Mouse (Mus musculus) spleen, adult 12 weeks (tissue): ENCODE results near the gene Gm21887.
"Not testable (repeated sequence)": the region's sequence is repeated elsewhere in the genome, so short reads cannot be mapped to it uniquely, and the experiment has no call there.

Experiments
- DNase-seq: peaks from one replicate; pipeline ENCODE4 v3.0.0; 2022; ENCODE audit warnings: low spot score

The Gm21887 gene

GRCm38 (mm10) chrX:169983401-169984165 lies 25.9 kb upstream of the Gm21887 start:
- DNase-seq: not testable (repeated sequence)

- not testable (repeated sequence) for DNase-seq
Measured at GRCm38 (mm10) chrX:169984331-169984730, 25.1 kb upstream of the Gm21887 start.

GRCm38 (mm10) chrX:169984853-169985252 lies 24.6 kb upstream of the Gm21887 start:
- DNase-seq: not testable (repeated sequence)

DNA sequence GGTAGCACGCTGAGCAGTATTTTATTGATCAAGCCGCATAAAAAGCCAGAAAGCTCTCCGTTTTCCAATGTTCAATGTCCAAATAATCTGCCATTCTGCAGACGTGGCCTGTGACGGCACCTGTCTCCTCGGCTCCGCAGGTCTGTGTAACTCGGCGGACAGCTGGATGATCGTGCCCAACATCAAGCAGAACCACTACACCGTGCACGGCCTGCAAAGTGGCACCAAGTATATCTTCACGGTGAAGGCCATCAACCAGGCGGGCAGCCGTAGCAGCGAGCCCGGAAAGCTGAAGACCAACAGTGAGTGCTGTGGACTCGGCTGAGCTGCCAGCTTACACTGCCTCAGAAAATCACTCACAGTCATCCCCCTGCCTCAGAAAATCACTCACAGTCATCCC lies 23.7 kb upstream of the Gm21887 start:
- not testable (repeated sequence) for DNase-seq

- DNase-seq: peak; percentile 76
Measured at GRCm38 (mm10) chrX:169986519-169987367, 22.7 kb upstream of the Gm21887 start.

- not testable (repeated sequence) for DNase-seq
Measured at GRCm38 (mm10) chrX:169987368-169987837, 22.1 kb upstream of the Gm21887 start.

DNA sequence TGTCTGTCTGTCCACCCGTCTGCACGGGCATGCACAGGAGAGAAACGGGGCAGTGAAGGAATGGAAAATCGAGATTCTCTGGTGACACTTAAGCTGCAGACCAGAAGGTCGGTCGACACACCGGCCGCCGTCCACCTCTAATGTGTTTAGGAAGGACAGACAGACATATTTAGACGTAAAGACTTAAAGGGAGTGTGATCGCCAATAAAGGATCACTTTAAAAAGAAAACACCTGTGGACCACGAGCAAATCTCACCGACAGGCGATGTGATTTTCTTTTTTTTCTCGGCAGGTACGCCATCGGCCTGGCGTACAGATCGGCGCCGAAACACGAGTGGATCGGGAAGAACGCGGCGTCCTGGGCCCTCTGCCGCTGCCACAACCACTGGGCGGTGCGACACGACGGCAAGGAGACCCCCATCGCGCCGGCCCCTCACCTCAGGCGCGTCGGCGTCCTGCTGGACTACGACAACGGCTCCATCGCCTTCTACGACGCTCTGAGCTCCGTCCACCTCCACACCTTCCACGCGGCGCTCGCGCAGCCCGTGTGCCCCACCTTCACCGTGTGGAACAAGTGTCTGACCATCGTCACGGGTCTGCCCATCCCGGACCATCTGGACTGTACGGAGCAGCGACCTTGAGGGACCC lies 20.8 kb upstream of the Gm21887 start:
- not testable (repeated sequence) for DNase-seq

DNA sequence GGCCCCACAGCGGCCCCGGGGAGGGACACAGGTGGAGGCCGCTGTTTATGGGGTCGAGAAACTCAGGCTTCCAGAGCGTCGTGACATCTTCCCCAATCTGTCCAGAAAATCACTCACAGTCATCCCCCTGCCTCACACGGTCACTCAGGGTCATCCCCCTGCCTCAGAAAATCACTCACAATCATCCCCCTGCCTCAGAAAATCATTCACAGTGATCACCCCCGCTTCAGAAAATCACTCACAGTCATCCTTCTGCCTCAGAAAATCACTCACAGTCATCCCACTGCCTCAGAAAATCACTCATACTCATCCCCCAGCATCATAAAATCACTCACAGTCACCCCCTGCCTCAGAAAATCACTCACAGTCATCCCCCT lies 20.3 kb upstream of the Gm21887 start:
- DNase-seq: not testable (repeated sequence)

DNA sequence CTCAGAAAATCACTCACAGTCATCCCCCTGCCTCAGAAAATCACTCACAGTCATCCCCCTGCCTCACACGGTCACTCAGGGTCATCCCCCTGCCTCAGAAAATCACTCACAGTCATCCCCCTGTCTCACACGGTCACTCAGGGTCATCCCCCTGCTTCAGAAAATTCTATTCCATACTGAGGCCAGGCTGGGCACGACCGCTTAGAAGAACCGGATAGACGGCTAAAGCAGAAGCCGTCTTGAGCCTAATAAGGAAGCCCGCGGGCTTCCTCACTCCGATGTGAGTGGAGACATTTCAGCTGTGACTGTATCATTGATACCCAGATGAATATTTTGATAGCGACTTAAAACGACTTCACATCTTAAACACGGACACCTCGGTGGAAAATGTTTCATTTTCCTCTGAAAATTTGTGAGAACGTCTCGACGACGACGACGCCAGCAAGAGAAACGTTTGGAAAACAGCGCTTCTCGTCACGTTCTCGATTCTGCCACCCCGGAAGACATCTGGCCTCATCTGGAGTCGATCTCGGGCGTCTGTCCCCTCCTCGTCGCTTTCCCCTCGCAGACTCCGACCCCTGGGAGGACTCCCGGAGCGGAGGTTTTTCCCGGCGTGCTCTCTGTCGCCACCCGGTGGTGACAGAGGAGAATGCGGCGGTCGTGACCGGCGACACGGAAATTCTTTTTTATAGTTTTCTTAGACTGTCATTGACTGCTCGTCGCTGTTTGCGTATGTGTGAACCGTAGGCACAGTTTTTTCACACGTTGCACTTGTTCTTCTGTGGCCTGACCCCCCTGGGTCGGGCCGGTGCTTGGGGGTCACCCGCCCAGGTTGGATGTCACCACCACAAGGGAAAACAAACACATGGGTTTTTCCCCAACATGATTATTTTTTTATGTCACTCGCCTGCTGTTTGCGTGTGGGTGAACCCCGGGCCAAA lies 19.5 kb upstream of the Gm21887 start:
- DNase-seq: peak; percentile 69

DNA sequence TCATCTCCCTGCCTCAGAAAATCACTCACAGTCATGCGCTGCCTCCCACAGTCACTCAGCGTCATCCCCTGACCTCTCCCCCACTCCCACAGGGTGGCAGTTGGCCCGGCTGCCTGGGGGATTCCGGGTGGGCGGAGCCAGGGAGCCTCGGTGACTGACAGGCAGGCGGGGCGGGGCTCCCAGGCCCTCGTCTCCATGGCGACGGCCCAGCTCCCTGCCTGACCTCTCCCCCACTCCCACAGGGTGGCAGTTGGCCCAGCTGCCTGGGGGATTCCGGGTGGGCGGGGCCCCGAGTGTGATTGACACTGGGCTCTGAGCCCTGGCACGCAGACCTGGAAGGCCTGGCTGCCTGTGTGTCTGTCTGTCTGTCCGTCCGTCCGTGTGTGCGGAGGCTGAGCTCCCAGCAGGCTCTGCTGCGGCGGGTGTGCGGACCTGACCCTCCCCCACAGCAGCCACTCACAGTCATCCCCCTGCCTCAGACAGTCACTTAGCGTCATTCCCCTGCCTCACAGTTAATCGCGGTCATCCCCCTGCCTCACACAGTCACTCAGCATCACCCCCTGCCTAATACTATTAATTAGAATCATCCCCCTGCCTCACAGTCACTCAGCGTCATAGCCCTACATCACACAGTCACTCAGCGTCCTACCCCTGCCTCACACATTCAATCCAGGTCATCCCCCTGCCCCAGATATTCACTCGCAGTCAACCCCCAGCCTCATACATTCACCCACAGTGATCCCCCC lies 18.2 kb upstream of the Gm21887 start:
- DNase-seq: peak; percentile 83

DNA sequence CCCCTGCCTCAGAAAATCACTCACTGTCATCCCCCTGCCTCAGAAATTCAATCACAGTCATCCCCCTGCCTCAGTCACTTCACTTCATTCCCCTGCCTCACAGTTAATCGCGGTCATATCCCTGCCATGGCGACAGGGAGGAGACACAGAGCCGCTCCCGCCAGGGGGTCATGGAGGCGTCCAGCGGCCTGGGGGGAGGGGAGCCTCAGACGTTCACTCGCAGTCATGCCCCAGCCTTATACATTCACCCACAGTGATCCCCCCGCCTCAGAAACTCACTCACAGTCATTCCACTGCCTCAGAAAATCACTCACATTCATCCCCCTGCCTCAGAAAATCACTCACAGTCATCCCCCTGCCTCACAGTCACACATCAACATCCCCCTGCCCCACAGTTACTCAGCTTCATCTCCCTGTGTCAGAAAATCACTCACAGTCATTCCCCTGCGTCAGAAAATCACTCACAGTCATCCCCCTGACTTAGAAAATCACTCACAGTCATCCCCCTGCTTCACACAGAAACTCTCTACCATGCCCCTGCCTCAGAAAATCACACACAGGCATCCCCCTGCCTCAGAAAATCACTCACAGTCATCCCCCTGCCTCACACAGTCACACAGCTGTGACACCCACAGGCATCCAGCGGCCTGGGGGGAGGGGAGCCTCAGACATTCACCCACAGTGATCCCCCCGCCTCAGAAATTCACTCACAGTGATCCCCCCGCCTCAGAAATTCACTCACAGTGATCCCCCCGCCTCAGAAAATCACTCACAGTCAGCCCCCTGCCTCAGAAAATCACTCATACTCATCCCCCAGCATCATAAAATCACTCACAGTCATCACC lies 17.2 kb upstream of the Gm21887 start:
- DNase-seq: not testable (repeated sequence)

DNA sequence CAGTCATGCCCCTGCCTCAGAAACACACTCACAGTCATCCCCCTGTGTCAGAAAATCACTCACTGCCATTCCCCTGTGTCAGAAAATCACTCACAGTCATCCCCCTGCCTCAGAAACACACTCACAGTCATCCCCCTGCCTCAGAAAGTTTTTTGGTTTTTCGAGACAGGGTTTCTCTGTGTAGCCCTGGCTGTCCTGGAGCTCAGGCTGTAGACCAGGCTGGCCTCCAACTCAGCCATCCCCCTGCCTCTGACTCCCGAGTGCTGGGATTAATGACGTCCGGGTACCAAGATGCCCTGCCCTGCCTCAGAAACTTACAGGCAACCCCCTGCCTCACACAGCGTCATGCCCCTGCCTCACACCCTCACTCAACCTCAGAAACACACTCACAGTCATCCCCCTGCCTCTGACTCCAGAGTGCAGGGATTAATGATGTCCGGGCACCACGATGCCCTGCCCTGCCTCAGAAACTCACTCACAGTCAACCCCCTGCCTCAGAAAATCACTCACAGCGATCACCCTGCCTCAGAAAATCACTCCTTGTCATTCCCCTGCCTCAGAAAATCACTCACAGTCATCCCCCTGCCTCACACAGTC lies 16.4 kb upstream of the Gm21887 start:
- not testable (repeated sequence) for DNase-seq

DNA sequence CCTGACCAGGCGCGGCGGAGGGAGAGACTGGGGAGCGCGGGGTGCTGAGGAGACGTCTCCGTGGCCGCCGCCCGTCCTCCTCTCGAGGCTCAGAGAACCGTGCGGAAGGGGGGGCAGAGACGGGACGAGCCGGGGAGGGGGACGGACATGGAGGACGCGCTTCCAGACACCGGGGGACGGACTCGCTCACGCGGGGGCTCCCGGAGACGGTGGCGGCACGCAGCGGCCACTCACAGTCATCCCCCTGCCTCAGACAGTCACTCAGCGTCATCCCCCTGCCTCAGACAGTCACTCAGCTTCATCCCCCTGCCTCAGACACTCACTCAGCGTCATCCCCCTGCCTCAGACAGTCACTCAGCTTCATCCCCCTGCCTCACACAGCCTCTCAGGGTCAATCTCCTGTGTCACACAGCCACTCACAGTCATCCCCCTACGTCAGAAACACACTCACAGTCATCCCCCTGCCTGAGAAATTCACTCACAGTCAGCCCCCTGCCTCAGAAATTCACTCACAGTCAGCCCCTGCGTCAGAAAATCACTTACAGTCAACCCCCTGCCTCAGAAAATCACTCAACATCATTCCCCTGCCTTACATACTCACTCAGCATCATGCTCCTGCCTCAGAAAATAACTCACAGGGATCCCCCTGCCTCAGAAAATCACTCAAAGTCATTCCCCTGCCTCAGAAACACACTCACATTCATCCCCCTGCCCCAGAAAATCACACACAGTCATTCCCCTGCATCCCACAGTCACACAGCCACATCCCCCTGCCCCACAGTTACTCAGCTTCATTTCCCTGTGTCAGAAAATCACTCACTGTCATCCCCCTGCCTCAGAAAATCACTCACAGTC lies 15.2 kb upstream of the Gm21887 start:
- not testable (repeated sequence) for DNase-seq

DNA sequence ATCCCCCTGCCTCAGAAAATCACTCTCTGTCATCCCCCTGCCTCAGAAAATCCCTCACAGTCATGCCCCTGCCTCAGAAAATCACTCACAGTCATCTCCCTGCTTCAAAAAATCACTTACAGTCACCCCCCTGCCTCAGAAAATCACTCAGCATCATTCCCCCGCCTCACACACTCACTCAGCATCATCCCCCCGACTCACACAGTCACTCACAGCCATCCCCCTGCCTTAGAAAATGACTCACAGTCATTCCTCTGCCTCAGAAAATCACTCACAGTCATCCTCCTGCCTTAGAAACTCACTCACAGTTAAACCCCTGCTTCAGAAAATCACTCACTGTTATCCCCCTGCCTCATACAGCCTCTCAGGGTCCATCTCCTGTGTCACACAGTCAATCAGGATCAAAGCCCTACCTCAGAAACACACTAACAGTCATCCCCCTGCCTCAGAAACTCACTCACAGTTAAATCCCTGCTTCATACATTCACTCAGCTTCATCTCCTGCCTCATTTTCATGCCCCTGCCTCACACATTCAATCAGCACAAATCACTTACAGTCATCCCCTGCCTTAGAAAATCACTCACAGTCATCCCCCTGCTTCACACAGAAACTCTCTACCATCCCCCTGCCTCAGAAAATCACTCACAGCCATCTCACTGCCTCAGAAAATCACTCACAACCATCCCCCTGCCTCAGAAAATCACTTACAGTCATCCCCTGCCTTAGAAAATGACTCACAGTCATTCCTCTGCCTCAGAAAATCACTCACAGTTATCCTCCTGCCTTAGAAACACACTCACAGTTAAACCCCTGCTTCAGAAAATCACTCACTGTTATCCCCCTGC lies 14.4 kb upstream of the Gm21887 start:
- not testable (repeated sequence) for DNase-seq

GRCm38 (mm10) chrX:169995909-169996521 lies 13.4 kb upstream of the Gm21887 start:
- DNase-seq: not testable (repeated sequence)

GRCm38 (mm10) chrX:169996926-169997325 lies 12.5 kb upstream of the Gm21887 start:
- DNase-seq: peak; percentile 72

DNA sequence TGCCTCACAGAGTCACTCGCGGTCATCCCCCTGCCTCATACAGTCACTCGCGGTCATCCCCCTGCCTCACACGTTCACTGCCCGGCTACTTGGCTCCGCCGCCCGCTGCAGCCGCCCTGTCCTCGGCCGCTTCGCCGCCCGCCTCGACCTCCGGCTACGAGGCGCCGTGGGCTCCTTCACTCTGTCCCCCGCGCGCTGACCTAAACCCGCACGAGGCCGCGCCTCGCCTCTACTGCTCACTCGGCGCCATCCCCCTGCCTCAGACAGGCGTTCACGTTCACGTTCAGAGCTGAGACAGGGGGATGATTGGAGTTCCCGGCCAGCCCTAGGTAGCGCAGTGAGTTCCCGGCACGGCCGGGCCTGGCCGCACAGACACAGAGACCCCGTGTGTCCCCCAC lies 12.0 kb upstream of the Gm21887 start:
- not testable (repeated sequence) for DNase-seq
